Mouse (Mus musculus) liver (tissue): ENCODE results near the gene Zbtb20.
A peak's percentile ranks its signal among the peaks of the same experiment; 100 is the strongest.

Experiments used
- DNase-seq: peaks from one replicate; pipeline ENCODE4 v3.0.0-alpha.2; 2020; ENCODE audit warnings: mixed read lengths

Gene Zbtb20

GRCm38 (mm10) chr16:43303245-43304197 lies 427.8 kb downstream of the Zbtb20 start:
- no peak for DNase-seq

- DNase-seq: no peak
These were observed 434.3 kb downstream of the Zbtb20 start for GRCm38 (mm10) chr16:43309968-43310431.

DNA sequence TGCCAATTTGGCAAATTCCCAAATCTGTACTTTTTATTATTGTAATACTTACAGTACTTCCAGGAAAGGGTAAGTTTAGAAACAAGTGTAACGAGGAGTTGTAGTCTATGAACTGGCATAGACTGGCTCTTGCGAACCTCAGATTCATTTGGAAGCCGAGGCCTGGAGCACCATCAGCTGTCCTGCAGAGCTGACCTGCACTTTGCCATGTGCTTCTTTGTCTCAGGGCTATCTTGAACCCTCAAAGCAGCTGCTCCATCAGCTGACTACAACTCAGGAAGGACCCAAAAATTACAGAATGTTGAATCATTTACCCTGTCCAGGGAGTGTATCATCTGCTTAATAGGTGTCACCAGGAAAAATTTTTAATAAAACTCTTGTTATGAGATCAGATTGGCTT lies 448.3 kb downstream of the Zbtb20 start:
- no peak for DNase-seq

DNA sequence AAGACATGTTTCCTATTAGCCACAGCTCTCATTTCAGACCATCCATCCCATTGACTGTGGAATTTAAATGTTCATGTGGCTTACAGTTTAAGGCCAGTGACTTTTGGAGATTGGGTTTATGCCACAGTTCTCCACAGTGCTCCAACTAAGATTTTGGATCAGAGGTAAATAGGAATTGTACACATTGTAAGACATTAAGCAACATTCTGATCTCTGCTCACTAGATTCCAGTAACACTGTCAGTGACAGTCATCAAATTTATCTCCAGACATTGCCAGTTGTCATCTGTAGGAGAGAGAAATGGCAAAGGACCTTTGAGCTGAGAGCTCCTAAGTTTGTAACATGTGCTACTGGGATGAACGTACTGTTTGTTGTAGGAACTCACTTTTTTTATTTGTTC lies 452.5 kb downstream of the Zbtb20 start:
- no peak for DNase-seq

DNA sequence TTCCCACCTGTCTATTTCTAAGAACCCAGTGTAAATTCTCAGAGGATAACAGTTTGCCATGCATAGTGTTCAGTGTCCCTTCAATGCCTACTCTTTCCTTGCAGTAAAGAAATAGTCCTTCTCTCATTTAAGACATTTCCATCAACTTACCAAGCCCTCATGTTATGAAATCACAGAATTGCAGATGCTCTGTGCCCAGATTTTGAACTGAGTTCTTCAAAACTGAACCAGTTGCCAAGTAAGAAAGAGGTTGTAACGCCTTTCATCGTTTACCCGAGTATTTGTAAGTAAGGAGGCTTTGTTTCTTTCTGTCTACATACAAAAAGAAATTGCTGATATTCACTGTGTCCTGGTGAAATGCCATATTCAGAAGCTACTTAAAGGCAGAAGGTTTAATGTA lies 454.5 kb downstream of the Zbtb20 start:
- no peak for DNase-seq

GRCm38 (mm10) chr16:43331440-43331839 lies 455.8 kb downstream of the Zbtb20 start:
- DNase-seq: no peak

DNA sequence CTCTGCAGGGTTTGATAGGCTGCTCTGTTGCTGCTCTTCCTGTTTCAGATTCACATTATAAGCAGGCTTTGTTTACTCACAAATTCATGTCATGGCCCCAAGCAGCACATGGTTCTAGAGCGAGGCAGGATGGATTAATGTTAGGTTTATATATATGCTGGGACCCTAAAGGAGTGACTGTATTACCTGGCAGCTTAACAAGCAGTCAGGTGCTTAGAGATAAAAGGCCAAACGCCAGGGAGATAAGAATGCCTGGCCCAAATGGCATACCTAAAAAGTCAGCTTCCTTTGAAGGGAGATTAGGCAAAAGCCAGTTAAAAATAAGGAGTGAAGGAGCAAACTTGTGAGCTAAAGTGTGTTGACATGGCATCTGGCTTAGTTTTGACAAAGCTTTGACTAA lies 457.1 kb downstream of the Zbtb20 start:
- no peak for DNase-seq

DNA sequence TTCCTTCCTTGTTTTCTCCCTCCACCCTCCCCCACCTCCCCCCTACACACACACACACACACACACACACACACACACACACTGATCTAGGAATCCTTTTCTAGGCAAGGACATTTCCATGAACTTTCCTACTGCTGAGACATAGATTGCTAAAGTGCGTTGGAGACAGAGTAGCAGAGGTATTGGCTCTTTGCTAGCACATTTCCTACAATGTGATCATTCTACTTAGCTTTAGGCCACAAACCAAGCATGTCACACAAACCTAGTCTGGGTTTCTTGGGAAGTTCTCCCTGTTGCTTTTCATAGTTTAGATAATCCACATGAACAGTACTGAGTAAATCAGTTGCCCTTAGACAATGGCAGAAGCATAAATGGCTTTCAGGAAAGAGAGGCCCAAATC lies 457.6 kb downstream of the Zbtb20 start:
- no peak for DNase-seq

GRCm38 (mm10) chr16:43334411-43335150 lies 458.9 kb downstream of the Zbtb20 start:
- DNase-seq: no peak

DNA sequence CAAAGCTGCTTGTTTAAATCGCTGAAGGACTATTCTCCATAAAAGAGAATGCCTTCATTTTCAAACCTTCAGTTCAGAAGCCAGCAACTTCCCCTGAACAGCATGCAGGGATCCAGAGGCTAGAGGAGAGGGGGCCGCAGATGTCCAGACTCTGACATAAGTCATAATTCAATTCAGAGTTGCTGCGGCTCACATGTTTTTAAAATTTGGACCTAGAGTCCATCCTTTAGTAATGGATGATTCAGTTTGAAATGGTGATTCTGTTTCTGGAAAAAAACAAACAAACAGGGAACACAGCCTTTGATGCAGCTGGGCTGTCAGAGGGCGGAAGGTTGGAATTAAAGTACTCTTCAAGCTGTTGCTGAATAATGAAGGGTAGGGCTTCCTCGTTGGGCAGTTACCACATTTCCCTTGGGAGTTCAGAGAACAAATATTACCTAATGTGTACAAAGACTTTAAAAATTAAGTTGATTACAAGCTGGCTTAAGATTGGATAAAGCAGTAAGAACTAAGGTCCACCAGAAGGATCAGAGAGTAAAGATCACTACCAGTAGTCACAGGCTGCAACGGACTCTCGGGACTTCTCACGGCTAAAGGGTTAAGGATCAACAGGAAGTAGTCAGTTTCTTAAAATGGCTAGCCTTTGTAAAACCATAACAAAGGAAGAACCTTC lies 459.6 kb downstream of the Zbtb20 start:
- DNase-seq: no peak

GRCm38 (mm10) chr16:43335824-43336215 lies 460.1 kb downstream of the Zbtb20 start:
- no peak for DNase-seq

GRCm38 (mm10) chr16:43340712-43341111 lies 465.0 kb downstream of the Zbtb20 start:
- DNase-seq: no peak

DNA sequence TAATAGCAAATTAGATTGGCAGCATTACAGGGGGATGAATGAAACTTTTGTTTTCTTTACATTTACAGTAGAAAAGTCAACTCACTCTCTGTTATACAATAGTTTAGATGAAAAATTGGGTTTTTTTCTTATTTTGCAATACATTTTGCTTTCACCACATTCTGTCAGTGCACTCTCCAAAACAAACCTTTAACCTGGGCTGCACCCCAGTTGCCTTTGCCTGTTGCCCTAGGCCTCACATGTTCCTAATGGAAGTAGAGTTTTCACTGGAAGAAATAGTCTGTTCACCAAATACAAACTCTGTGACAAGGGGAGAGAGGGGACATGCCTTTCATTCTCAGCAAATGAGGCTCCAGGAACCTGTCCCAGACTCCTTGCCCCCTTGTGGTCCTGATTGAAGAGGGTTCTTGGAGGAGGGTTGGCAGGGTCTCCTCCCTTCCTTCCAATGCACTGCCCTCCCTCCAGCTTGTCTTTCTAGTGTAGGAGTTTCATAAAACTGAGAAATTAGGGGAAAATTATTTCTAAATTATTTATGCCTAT lies 466.3 kb downstream of the Zbtb20 start:
- DNase-seq: no peak

GRCm38 (mm10) chr16:43346094-43346493 lies 470.4 kb downstream of the Zbtb20 start:
- no peak for DNase-seq

GRCm38 (mm10) chr16:43355776-43356645 lies 480.3 kb downstream of the Zbtb20 start:
- no peak for DNase-seq

DNA sequence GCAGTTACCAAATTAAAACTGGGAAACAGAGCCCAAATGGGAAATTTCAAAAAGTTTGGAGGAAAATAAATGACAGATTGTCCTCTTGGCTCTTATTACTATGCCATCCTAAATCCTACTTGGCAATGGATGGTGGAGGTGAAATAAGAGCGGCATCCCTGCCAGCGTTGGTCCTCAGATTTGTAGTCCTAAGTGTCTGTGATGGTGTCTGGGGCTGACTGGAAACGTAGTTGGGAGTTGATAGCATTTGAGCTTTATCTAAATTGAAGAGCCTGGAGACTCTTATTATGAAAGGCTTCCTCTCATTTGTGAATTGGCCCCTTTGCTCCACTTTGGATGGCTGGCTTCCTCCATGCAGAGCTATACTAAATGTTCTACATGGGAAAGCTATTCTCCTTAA lies 483.9 kb downstream of the Zbtb20 start:
- no peak for DNase-seq

- no peak for DNase-seq
These were observed 484.4 kb downstream of the Zbtb20 start for GRCm38 (mm10) chr16:43360112-43360511.

DNA sequence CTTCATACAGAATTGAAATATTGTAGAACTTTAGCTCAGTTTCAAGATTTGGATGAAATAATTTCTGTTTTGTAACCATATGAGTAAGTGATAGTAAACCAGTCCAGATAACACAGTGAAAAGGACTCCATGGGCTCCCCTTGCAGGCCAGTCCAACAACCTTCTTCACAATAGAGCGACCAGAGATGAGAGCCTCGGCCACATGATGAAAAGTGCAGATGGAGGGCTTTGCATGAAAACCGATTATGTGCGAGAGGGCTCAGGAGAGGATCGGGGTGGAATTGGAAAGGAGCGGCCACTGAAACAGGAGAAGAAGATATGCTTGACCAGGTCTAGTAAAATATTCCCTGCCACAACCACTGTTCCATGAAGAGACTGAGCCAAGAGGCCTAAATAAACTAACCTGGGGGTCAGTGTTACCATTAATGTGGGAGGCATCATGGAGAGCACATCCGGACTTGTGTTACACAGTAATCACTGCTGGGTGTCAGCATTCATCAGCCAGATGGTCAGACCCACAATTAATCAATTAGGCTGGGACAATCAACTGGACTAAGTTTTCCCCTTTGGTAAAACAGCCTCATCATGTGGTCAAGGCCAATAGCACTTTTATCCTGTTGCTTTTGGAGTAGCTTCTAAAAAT lies 485.3 kb downstream of the Zbtb20 start:
- no peak for DNase-seq

DNA sequence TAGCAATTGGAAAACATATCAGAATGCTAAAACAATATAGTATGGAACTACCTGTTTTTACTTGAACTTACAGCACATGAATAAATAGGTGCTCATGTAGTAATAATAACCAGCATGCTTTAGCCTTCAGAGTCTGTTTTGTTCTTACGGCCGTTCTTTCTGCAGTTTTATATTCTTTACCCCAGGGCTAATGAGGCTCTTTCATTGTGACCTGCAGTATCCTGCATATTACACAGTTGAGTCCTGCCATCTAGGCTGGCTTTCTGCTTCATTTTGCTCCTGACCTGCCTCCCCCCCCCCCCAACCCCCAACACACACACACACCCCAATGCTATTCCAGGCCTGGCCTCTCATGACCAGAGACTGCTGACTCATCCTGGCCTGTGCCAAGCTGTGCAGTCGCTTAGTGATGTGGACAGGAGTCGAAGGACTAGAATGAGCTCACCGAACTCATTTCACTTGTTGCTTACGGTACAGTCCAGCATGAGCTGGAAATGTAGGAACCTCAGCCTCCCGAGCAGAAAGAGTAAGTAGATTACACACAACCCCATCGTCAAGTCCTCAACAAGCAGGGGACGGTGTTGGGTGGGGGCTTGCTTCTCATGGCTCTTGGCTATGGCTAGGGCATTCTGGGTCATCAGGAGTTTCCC lies 487.1 kb downstream of the Zbtb20 start:
- DNase-seq: peak; percentile 6

DNA sequence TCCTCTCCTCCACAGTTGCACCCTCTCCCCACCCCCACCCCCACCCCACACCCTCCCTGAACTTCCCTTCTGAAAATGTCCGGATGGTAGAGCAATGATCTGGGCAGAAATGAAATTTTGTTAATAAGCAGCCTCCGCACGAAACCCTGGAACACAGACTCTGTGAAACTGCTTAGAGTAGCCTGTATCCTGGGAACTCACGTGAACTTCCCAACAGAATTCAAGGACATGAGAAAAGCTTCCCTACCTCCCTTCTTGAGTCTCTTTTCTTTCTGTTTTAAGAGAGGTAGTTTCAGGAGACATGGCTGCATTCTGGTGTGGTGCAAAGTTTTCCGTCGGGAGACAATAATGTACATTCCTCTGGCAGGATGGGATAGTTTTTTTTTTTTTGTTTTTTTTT lies 487.6 kb downstream of the Zbtb20 start:
- DNase-seq: no peak
